Mouse (Mus musculus): ENCODE measurements around the gene Tmem106b. TPM values are rescaled to one million over a fixed set of nuclear protein-coding genes. Genes with fewer than 3 reads are reported as not detected.
A peak's percentile ranks its signal among the peaks of the same experiment; 100 is the strongest.

The Tmem106b gene
- total RNA-seq (2022) = 100 to 1,000 TPM; 153 to 187 (median 159) TPM

GRCm38 (mm10) chr6:13069302-13070146, at the start of gene Tmem106b:
Tmem106b (plus strand) TSS chr6:13069759.
- peak; percentile 92 to 94 for DNase-seq (ENCODE audit: low spot score in 2 of 2)

- DNase-seq (ENCODE audit: low spot score in 2 of 2) = no peak
Observed at GRCm38 (mm10) chr6:13021245-13022100, 48.1 kb upstream of the Tmem106b start.

- DNase-seq (ENCODE audit: low spot score in 2 of 2) = no peak
Observed at GRCm38 (mm10) chr6:13030558-13030957, 39.0 kb upstream of the Tmem106b start.

- DNase-seq (ENCODE audit: low spot score in 2 of 2) = no peak
Observed at GRCm38 (mm10) chr6:13030961-13031360, 38.6 kb upstream of the Tmem106b start.

GRCm38 (mm10) chr6:13052408-13053200, 17.0 kb upstream of the Tmem106b start:
- no peak for DNase-seq (ENCODE audit: low spot score in 2 of 2)

- DNase-seq (ENCODE audit: low spot score in 2 of 2) = no peak
Observed at GRCm38 (mm10) chr6:13061276-13062039, 8.1 kb upstream of the Tmem106b start.

- DNase-seq (ENCODE audit: low spot score in 2 of 2) = no peak
Observed at GRCm38 (mm10) chr6:13062063-13062462, 7.5 kb upstream of the Tmem106b start.

- no peak for DNase-seq (ENCODE audit: low spot score in 2 of 2)
Observed at GRCm38 (mm10) chr6:13062691-13063255, 6.8 kb upstream of the Tmem106b start.

GRCm38 (mm10) chr6:13070147-13070425, 527 bp downstream of the Tmem106b start:
- no peak for DNase-seq (ENCODE audit: low spot score in 2 of 2)

- no peak for DNase-seq (ENCODE audit: low spot score in 2 of 2)
Observed at GRCm38 (mm10) chr6:13070485-13070884, 926 bp downstream of the Tmem106b start.

GRCm38 (mm10) chr6:13073036-13073435, 3.5 kb downstream of the Tmem106b start:
- no peak for DNase-seq (ENCODE audit: low spot score in 2 of 2)

- no peak for DNase-seq (ENCODE audit: low spot score in 2 of 2)
Observed at GRCm38 (mm10) chr6:13073876-13074275, 4.3 kb downstream of the Tmem106b start.

- peak in 1 of 2 experiments; percentile 28 for DNase-seq (ENCODE audit: low spot score in 2 of 2)
Observed at GRCm38 (mm10) chr6:13082881-13083280, 13.3 kb downstream of the Tmem106b start.

GRCm38 (mm10) chr6:13096656-13097435, 27.3 kb downstream of the Tmem106b start:
- no peak for DNase-seq (ENCODE audit: low spot score in 2 of 2)

- DNase-seq (ENCODE audit: low spot score in 2 of 2) = no peak
Observed at GRCm38 (mm10) chr6:13100137-13100536, 30.6 kb downstream of the Tmem106b start.

GRCm38 (mm10) chr6:13108662-13109061, 39.1 kb downstream of the Tmem106b start:
- DNase-seq (ENCODE audit: low spot score in 2 of 2) = no peak

GRCm38 (mm10) chr6:13137255-13137654, 67.7 kb downstream of the Tmem106b start:
- no peak for DNase-seq (ENCODE audit: low spot score in 2 of 2)
